Mouse (Mus musculus) cerebellum, postnatal 4 days (tissue): Measurements from ENCODE around the gene Cdipt.

Experiments
- DNase-seq, 2 experiments: peaks; one replicate each; pipeline ENCODE4 v3.0.0; 2022; ENCODE audit warnings: low spot score in 2 of 2, mixed read lengths in 1 of 2

The Cdipt gene

DNA sequence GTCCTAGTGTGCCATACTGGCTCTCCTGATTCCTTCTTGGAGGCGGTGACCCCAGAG, at the start of gene Cdipt:
Gene Cdipt, plus strand, starts transcription at position 22 of the 57 bp plus-strand sequence.
- DNase-seq, result no peak

DNA sequence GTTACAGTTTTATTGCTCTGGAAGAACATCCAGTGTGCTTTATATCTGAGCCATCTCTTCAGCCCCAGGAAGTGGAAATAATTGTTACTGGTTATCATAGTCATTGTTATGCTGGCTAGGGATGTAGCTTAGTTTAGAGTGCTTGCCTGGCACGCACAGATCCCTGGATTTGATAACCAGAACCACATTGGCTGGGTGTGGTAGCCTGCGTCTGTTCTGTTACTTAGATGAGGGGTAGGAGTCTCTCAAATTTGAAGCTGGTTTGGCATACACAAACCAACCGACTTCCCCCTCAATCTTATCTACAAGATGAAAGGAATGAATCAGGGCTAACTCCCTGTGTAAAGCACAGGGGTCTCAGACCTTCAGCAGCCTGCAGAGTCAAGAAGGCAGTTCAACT, 49.4 kb upstream of the Cdipt start:
- DNase-seq, result no peak

DNA sequence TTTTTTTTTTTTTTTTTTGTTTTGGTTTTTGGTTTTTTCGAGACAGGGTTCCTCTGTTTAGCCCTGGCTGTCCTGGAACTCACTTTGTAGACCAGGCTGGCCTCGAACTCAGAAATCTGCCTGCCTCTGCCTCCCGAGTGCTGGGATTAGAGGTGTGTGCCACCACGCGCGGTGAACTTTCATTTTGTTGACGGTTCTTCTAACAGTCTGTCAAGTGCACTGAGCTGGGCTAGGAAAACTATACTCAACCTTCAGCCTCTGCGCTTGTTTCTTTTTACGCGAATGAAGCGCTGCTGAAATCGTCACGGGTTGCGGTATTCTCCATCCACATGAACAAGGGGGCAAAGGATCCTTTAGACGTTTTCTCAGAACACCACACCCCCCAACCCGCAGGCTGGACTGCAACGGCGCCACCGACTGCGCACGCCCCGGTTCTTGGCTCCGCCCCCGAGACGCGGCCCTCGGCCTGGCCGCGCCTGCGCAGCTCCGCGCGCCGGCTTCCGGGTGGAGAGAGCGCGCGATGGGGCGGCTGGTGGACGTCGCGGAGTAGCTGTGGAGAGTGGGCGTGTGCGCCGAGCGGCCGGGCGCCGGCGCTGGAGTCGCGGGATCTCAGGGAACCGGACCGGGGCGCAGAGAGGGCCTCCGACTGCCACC, 47.2 kb upstream of the Cdipt start, which contains the start of gene Kctd13:
Gene Kctd13, plus strand, starts transcription at position 496 of the 654 bp plus-strand sequence.
- DNase-seq, result peak; percentile 80 to 92

DNA sequence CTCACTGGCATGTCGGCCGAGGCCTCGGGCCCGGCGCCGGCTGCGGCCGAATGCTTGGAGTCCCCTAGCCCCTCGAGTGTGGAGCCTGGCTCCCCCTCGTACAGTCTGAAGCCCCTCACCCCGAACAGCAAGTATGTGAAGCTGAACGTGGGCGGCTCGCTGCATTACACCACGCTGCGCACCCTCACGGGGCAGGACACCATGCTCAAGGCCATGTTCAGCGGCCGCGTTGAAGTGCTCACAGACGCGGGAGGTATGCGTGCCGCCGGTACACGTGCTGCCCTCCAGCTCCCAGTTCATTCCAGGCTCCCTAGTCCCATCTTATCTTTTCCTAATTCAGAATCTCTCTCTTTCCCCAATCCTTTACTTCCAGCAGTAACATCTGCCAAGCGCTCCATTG, 46.7 kb upstream of the Cdipt start:
- DNase-seq, result no peak

DNA sequence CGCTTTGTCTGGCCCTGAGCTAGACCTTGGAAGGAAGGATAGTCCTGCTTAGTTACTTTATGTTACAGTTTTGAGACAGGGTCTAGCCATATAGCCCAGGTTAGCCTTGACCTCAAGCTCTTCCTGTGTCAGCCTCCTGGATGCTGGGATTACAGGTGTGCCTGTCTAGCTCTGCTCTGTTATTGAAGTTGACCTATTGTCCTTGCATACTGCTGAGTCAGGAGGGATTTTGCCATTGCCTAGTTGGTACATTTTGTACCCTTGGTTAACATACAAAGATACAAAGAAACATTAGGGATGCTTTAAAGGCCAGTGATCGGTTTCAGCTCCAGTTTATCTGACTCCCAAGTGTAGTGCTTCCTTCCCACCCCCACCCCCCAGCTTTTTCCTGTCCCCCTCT, 43.1 kb upstream of the Cdipt start:
- DNase-seq, result no peak

DNA sequence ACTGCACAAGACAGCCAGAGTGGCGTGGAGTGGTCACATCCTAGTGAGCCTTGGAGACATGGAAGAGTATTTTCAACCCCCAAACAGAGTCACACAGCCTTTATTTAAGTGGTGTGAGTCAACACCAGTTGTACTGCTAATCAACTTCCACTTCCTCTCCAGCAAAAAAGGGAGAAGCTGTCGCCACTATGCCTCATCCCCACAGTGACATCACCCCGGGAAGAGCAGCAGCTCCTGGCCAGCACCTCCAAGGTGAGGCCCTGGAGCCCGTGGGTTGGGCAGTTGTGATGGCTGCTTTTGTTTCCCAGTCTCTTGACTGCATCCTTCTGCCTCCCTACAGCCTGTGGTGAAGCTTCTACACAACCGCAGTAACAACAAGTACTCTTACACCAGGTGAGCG, 34.5 kb upstream of the Cdipt start:
- no peak for DNase-seq

DNA sequence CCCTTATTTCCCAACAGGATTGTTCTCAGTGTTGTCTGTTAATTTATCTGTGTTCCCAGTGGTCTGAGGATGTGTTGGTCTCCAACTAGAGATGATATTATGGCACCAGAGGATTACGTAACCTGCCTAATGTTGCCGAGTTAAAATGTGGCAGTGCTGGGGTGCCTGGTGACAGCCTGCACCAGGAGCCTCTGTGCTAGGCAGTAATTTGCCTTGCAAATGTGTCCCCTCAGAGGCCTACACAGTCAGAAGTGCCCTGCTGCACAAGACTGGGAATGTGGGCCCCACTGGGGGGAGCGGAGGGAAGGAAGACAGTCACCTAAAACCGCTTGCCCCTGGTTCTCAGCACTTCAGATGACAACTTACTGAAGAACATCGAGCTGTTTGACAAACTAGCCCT, 33.9 kb upstream of the Cdipt start:
- DNase-seq, result no peak

DNA sequence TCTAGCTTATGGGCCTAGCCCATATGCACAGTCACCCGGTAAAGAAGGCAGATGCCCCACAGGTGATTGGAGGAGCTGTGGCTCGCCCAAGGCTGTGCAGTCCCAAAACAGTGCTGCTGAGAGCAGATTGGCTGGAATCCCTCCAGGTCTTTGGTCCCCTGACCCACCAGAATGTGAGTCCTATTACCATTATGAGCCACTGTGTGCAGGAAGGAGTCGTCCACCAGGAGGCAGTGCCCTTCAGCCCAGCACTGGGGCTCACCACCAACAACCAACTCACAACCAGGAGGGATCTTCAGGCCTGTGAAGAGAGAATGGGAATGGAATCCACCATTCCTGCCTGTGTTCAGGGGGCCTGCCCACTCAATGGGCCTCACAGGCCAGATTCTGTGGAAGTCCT, 29.2 kb upstream of the Cdipt start:
- DNase-seq, result peak in 1 of 2 experiments; percentile 55

DNA sequence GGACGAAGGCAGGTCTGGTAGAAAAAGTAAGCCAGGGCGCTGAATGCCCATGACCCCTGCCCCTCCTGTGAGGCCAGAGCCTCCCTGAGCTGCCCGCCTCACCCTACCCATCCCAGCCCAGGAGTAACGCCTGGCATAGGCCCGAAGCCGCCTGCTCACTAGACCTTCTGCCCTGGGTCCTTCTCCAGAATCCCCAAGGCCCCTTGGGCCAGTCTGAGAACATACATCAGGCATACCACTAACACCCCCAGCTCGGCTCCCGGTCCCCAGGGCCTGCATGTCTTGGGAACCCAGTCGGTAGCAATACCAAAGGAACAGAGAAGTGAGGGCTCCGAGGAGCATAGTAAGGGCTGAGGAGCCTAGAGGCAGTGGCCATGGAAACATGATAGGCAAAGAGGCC, 27.1 kb upstream of the Cdipt start:
- no peak for DNase-seq

DNA sequence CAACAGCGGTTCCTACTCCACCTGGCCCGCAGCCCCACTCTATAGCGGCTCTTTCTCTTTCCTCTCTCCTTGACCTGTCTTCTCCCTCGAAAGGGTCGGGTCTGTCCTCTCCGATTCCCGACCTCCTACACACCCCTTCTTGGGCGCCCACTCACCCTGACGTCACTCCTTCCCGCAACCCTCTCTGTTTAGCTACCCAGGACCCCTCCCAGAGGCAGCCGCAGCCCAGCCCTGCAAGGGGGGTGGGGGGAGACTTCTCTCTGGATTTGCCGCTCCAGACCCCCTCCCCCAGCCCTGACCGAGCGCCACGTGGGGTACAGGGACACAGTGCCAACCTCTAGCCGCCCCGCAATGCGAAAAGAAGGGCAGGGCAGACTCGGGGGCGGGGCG, 26.3 kb upstream of the Cdipt start, which contains the start of gene Asphd1:
Gene Asphd1, minus strand, starts transcription at position 180 of the 390 bp plus-strand sequence.
- DNase-seq, result peak in 1 of 2 experiments; percentile 72

DNA sequence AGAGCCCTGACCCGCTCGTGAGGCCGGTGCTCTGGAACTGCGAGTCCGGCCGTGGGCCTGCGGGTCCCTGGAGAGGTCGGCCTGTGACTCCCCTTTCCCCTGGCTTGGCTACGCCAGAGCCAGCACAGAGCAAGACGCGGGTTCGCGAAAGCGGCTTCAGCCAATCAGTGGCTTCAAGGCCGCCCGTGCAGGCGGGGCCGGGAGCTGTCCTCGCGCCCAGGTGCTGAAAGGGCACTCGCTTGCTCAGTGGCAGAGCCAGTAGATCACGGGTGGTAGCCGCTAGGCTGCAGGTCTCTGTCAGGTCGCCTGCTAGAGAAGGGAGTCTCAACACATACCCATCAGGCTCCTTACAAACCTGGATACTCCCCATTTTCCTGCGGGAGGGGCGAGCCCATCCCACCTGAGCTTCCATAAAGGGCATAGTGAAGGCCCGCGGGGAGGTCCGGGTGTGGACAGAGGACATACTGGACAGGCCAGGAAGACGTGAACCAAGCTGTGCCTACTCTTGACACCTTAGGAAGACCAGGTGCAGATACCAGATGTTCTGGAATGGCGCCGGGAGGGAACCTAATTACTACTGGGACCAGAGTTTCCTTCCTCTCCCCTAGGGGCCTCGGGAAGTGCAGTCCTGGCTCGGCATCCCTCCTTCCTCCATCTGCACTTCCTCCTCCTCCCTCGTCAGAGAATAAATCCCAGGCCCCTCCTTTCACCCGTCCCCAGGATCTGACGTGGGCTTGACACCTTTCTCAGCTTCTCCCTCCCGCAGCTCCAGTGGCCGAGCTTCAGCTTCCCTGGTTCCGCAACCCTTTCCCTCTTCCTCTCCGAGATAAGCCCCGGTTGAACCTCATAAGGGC, 25.7 kb upstream of the Cdipt start, which contains the start of gene Sez6l2:
Gene Sez6l2, plus strand, starts transcription at position 771 of the 854 bp plus-strand sequence.
- DNase-seq, result peak; percentile 79 to 83

DNA sequence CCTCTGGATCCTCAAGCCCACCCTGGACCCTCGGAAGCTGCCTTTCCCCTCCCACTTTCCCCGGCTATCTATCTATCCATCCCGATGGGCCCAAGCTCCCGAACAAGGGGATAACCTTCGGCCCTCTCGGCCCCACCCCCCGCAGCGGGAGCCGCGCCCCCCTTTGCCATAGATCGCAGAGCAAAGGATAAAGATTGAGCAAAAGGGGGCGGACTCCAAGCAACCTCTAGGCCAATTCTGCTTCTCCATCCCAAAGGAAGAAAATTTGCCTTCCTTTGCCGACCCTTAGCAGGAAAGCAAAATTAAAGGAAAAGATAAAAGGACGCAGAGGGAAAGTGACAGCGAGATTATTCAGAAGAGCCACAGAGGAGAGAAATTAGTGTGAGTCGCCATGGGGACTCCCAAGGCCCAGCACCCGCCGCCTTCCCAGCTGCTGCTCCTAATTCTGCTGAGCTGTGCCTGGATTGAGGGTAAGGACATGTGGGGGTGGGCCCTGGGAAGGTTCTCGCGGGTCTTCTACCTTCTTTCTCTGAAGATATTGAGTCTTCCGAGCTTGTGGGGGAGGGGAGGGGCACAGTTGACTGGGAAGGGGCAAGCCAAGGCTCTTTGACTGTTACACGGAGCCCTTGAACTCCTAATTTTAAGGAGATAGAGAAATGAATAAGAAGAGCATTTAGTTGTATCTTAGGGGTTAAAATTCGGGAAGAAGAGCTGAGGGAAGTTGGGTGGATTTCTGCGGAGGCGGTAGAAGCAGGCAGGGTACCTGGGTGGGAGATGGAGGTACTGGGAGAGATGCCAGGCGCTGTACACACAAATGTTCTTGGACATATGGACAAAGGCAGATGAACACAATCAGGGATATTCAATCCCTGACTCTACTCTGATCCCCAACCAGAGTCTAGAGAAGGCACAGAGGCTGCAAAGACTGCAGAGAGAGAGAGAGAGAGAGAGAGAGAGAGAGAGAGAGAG, 24.8 kb upstream of the Cdipt start:
- peak in 1 of 2 experiments; percentile 59 for DNase-seq

DNA sequence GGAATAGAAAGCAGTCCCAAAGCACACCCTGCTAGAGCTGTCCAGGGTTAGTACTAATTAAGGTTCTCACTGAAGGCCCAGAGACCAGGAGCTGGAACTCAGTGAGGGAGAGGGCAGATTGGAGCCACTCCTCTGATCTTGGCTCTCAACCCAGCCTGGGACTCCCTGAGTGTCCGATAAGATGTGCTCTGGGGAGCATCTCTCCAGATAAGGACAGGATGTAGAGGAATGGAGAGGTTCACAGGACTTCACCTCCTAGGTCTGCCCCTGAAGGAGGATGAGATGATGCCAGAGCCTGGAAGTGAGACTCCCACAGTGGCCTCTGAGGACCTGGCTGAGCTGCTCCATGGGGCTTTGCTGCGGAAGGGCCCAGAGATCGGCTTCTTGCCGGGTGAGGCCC, 24.0 kb upstream of the Cdipt start:
- DNase-seq, result no peak

DNA sequence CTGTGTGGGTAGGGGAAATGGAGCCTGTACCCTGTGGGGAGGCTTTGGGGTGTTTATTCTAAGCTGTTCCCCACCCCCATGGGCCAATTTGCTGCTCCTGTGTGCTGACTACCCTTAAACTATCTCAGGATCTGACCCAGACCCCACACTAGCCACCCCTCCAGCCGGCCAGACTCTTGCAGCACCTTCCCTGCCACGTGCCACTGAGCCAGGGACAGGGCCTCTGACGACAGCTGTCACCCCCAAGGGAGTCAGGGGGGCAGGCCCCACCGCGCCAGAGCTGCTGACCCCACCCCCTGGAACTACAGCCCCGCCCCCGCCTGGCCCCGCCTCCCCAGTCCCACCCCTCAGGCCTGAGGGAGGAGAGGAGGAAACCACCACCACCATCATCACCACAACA, 23.1 kb upstream of the Cdipt start:
- no peak for DNase-seq

DNA sequence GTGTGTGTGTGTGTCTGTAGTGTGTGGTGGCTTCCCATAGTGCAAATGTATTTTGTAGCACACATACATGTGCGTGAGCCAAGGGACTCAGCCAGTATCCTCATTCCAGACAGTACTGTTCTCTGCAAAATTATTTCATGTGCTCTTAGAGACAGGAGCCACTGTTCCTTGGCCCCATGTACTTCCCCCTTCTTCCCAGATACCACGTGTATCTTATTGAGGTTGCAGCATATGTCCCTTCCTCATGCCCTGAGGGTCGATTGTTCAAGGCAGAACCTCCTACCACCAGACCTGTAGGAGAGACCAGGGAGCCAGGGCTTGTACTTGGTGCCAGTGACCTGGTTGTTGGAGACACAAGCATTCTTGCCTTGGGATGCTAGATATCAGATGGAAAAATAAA, 20.6 kb upstream of the Cdipt start:
- no peak for DNase-seq

DNA sequence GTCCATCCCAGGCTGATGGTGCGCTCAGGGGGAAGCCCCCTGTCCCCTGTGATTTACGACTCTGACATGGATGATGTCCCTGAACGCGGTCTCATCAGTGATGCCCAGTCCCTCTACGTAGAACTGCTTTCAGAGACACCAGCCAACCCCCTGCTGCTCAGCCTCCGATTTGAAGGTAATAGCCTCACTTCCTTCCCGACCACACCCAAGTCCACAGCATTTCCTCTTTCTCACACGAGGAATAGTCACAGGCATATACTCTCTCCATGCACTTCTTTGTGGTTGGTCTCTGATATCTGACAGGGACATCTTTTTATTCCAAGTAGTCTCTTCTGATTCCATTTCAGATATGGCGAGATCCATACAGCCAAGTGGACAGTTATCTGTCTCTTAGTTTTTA, 15.9 kb upstream of the Cdipt start:
- no peak for DNase-seq

DNA sequence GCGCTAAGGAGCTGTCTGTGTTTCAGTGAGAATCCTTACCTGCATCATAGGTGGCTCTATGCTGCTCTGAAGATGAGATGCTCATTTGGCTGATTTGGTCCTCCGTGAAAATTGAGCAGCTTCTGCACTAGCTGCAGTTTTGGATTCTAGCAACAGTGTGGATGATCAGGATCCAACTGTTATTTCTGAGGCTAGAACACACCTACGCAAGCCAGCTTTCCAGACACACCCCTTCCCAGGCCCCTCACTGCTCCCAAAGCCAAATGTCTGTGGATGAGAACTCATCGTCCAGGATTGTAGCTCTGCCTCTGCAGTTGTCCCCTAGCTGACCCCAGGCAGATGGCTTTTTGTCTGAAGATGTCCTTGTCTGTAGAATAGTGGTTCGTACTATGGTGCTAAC, 14.6 kb upstream of the Cdipt start:
- DNase-seq, result no peak

DNA sequence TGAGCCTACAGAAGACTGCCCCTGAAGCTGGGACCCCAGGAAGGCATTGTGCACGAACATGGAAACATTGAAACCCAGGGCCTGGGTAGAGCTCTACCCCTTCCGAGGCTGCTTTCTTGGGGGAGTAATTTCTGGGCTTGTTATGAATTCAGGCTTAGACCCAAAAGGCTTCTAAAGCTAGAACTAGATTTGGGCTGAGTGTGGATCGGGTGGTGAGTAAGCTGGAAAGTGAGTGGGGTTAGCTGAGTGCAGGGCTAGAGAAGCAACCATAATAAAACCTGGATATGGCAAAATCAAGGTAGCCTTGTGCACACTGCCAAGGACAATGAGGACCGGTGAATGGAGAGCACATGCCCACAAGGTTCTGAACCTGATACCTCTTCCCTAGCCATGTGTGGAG, 13.7 kb upstream of the Cdipt start:
- DNase-seq, result no peak

DNA sequence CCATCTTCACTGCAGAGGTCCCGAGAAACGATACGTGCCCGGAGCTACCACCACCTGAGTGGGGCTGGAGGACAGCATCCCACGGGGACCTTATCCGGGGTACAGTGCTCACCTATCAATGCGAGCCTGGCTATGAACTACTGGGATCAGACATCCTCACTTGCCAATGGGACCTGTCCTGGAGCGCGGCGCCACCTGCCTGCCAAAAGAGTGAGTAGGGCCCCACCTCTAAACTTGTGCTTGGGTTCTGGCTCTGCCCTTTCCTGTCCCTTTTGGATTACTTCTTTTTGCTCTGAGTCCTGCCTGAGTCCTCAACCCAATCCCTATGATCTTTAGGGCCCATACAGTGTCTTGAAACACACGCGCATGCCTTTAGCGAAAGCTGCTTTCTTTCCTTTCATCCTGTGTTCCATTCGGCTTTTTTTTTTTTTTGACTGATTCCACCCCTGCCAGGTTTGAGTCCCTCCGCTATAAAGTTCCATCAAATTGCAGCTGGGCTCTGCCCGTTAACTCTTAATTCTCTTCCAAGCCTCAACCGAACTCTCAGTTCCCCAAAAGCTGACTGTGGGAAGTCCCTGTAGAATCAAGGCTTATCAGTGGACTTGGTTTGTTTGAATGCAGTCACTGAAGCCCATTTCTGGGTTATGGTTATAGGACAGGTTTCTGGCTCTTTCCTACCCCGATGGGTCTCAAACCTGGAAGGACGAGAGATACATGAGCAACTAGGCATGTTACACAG, 12.0 kb upstream of the Cdipt start:
- no peak for DNase-seq

DNA sequence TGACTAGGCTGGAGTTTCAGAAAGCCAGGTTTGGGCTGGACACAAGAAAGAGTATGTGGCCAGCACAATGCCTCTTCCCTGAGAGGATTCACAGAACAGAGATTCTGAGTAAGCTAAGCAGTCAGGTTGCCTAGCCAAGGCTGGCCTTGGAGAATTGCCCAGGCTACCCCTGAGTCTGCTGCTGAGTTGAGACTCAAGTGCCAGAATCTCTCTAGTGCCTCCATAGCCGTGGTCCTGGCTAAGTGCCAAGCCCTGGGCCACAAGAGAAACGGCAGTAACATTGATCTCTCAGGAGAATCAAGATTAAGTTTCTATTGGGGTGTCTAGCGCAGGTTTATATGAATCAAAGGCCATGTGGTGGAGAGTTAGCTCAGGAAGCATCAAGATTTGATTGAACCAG, 10.1 kb upstream of the Cdipt start:
- DNase-seq, result no peak

DNA sequence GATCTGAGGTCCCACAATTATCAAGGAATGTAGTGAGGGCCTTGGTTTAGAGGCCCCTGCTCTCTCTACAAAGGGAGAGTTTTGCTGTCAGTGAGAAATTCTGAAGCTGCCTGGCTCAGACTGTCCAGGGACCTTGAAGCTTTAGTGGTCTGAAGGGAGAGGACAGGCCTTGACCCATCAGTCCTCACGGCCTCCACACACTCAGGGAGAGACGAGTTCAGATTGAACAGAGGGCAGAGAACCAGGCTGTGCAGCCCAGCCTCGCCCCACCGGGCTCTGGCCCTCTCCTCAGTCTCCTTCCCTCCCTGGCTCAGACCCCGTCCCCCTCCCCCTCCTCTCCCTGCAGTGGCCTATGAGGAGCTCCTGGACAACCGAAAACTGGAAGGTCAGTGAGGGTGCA, 8.4 kb upstream of the Cdipt start:
- no peak for DNase-seq

DNA sequence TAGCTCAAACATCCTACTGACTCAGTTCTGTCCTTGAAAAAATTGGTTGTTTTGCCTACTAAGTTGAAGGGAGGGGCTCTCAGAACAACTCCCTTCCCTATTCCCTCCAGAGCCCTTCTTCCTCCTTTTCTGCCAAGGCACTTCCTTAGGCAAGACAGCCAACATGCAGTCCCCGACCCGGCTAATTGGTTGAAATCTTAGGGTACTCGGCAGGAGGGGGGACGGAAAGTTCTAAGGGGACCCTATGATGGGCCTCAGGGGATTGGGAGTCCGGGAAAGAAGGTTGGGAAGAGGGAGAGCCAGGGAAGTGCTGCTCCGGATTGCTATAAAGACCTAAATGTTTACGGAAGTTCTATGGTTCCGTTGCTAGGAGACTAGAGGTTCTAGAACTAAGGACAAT, 221 bp upstream of the Cdipt start:
- no peak for DNase-seq
